Mouse (Mus musculus): ENCODE data around the gene Foxl1.

DNA sequence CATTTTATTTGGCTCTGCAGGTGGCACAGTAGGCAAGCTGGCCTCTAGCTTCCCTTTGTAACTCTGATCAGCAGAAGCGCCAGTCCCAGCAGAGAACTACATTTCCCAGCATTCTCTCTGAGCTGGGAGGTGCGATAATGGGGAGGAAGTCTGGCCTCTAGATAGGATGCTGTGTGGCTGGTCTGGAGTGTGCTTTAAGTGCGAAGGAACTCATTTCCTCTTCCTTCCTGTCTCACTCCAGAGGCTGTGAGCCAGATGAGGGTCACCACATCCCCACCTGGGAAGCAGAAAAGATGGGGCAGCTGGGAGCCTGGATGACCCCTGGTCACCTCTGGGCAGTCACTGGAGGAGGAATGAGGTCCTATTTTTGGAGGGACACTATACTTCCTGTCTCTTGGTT is 48.6 kb downstream of the Foxl1 start:
- TF ChIP-seq ELF1 (IDR thresholded peaks at IDR 0.05; ENCODE audit: low read depth, low read length) (no peak), TBP (conservative IDR thresholded peaks at IDR 0.05; ENCODE audit: low read depth, low read length) (no peak), CTCF (conservative IDR thresholded peaks at IDR 0.05 in 1 of 2, IDR thresholded peaks at IDR 0.05 in 1 of 2; ENCODE audit: low read depth in 2 of 2, low read length in 2 of 2) (no peak), POLR2A (IDR thresholded peaks at IDR 0.05; ENCODE audit: low read depth, low read length) (no peak), GABPA (IDR thresholded peaks at IDR 0.05; ENCODE audit: insufficient replicate concordance, low read depth, low read length) (no peak), NELFE (IDR thresholded peaks at IDR 0.05; ENCODE audit: low read depth, low read length) (no peak), HCFC1 (IDR thresholded peaks at IDR 0.05; ENCODE audit: low read depth, low read length) (peak; percentile 82), USF1 (IDR thresholded peaks at IDR 0.05; ENCODE audit: low read depth, low read length) (no peak), SMC3 (IDR thresholded peaks at IDR 0.05; ENCODE audit: low read depth, low read length) (no peak), IRF4 (IDR thresholded peaks at IDR 0.05; ENCODE audit: low read depth, low read length) (no peak), JUND (conservative IDR thresholded peaks at IDR 0.05; ENCODE audit: low read depth, low read length) (no peak), ZC3H11A (IDR thresholded peaks at IDR 0.05; ENCODE audit: low read depth, low read length) (no peak)

Measured in CH12.LX (cell line).